Mouse (Mus musculus) kidney, embryonic 16.5 days (tissue): ENCODE results near the gene Gnai2. TPM values are rescaled to one million over a fixed set of nuclear protein-coding genes. Genes with fewer than 3 reads are reported as not detected.

Experiments
- ATAC-seq: fragments of 200-750 bp; cut with Nextera tagmentation; 2 replicates; pipeline ENCODE4 v1.8.0; 2017; ENCODE audit warnings: moderate TSS enrichment; ENCODE audit not compliant: low FRiP score, low TSS enrichment
- H3K27ac ChIP-seq: fragments of 300-500 bp; sonication (generic); 2 replicates; pipeline ENCODE4 v1.5.1; 2014; ENCODE audit warnings: low read length
- H3K27me3 ChIP-seq: fragments of 300-500 bp; sonication (generic); 2 replicates; pipeline ENCODE4 v1.6.1; 2014; ENCODE audit warnings: low read length, control low read depth, mixed read lengths; ENCODE audit not compliant: insufficient read depth
- H3K36me3 ChIP-seq: fragments of 300-500 bp; sonication (generic); 2 replicates; pipeline ENCODE4 v1.6.1; 2014; ENCODE audit warnings: low read length, control low read depth, mixed read lengths; ENCODE audit not compliant: insufficient read depth
- H3K4me1 ChIP-seq: fragments of 300-500 bp; sonication (generic); 2 replicates; pipeline ENCODE4 v1.6.1; 2014; ENCODE audit warnings: low read length, control low read depth, mixed read lengths; ENCODE audit not compliant: insufficient read depth
- H3K4me2 ChIP-seq: fragments of 300-500 bp; sonication (generic); replicated peaks from 2 replicates; pipeline ENCODE4 v1.6.1; 2014; ENCODE audit warnings: low read depth, low read length
- H3K4me3 ChIP-seq: fragments of 300-500 bp; sonication (generic); 2 replicates; pipeline ENCODE4 v1.5.1; 2014; ENCODE audit warnings: mild to moderate bottlenecking, low read length
- H3K9ac ChIP-seq: fragments of 300-500 bp; sonication (generic); replicated peaks from 2 replicates; pipeline ENCODE4 v1.6.1; 2014; ENCODE audit warnings: low read length
- H3K9me3 ChIP-seq: fragments of 300-500 bp; sonication (generic); 2 replicates; pipeline ENCODE4 v1.6.1; 2016; ENCODE audit warnings: low read length, control low read depth
- WGBS: fragments of 180-500 bp; shearing (Covaris S2); extraction: QIAGEN DNeasy Blood & Tissue Kit; methylation state at CpG from one replicate; pipeline ENCODE4 v1.1.7; 2014; 5-methylcytosine and 5-hydroxymethylcytosine counted together
- polyA plus RNA-seq: library from polyadenylated mRNA; unstranded; fragments of >200 nt; fragmentation: Nextera tagmentation; extraction: Ambion mirVana; gene quantifications from 2 replicates; pipeline ENCODE4 v1.2.1, GENCODE M21; 2015

The Gnai2 gene
- polyA plus RNA-seq, 1 experiment from 2014 or later = 447 TPM

GRCm38 (mm10) chr9:107660777-107661176, 25.6 kb upstream of the Gnai2 start:
- H3K36me3 ChIP-seq = no peaks in the 10 kb centered on the region
- WGBS = 49% methylated on average over 3 of the region's 3 CpGs
- H3K4me3 ChIP-seq = no peak overlapping the region
- H3K9ac ChIP-seq = no peak overlapping the region
- peaks cover 5% of the 10 kb centered on the region for H3K27me3 ChIP-seq
- ATAC-seq = no peak
- H3K4me1 ChIP-seq = peaks cover 11% of the 10 kb centered on the region
- no peaks in the 10 kb centered on the region for H3K9me3 ChIP-seq
- no peak overlapping the region for H3K4me2 ChIP-seq
- H3K27ac ChIP-seq = no peak overlapping the region

GRCm38 (mm10) chr9:107659961-107660360, 24.8 kb upstream of the Gnai2 start:
- no peak overlapping the region for H3K27ac ChIP-seq
- H3K36me3 ChIP-seq = no peaks in the 10 kb centered on the region
- no peak for ATAC-seq
- no peak overlapping the region for H3K9ac ChIP-seq
- no peak overlapping the region for H3K4me3 ChIP-seq
- peaks cover 11% of the 10 kb centered on the region for H3K4me1 ChIP-seq
- H3K27me3 ChIP-seq = no peaks in the 10 kb centered on the region
- H3K9me3 ChIP-seq = no peaks in the 10 kb centered on the region
- WGBS = 84% methylated on average over 3 of the region's 3 CpGs
- no peak overlapping the region for H3K4me2 ChIP-seq

GRCm38 (mm10) chr9:107659551-107659950, 24.4 kb upstream of the Gnai2 start:
- no peak overlapping the region for H3K4me2 ChIP-seq
- no peak overlapping the region for H3K27ac ChIP-seq
- no peaks in the 10 kb centered on the region for H3K36me3 ChIP-seq
- 80% methylated on average over 10 of the region's 10 CpGs for WGBS
- no peak overlapping the region for H3K4me3 ChIP-seq
- no peaks in the 10 kb centered on the region for H3K27me3 ChIP-seq
- H3K4me1 ChIP-seq = peaks cover 11% of the 10 kb centered on the region
- H3K9me3 ChIP-seq = no peaks in the 10 kb centered on the region
- no peak for ATAC-seq
- no peak overlapping the region for H3K9ac ChIP-seq

- H3K36me3 ChIP-seq = no peaks in the 10 kb centered on the region
- no peak overlapping the region for H3K4me3 ChIP-seq
- H3K4me1 ChIP-seq = peaks cover 2% of the 10 kb centered on the region; the same call in 1 of the 2 replicates
- no peaks in the 10 kb centered on the region for H3K9me3 ChIP-seq
- WGBS = 80% methylated on average over 6 of the region's 6 CpGs
- H3K4me2 ChIP-seq = no peak overlapping the region
- H3K27me3 ChIP-seq = no peaks in the 10 kb centered on the region
- no peak for ATAC-seq
- H3K27ac ChIP-seq = no peak overlapping the region
- no peak overlapping the region for H3K9ac ChIP-seq
Observed at GRCm38 (mm10) chr9:107658096-107658495, 22.9 kb upstream of the Gnai2 start.

GRCm38 (mm10) chr9:107657144-107657543, 22.0 kb upstream of the Gnai2 start:
- H3K27ac ChIP-seq = no peak overlapping the region
- H3K9ac ChIP-seq = no peak overlapping the region
- 92% methylated on average over 5 of the region's 5 CpGs for WGBS
- H3K36me3 ChIP-seq = no peaks in the 10 kb centered on the region
- H3K27me3 ChIP-seq = no peaks in the 10 kb centered on the region
- H3K4me3 ChIP-seq = no peak overlapping the region
- H3K4me2 ChIP-seq = no peak overlapping the region
- no peaks in the 10 kb centered on the region for H3K9me3 ChIP-seq
- no peaks in the 10 kb centered on the region for H3K4me1 ChIP-seq
- ATAC-seq = no peak

- Histone ChIP-seq H3K4me1 (peaks cover 6% of the 10 kb centered on the region; the same call in 1 of the 2 replicates), H3K36me3 (no peaks in the 10 kb centered on the region), H3K4me3 (no peak overlapping the region), H3K4me2 (no peak overlapping the region), H3K27me3 (no peaks in the 10 kb centered on the region), H3K9me3 (no peaks in the 10 kb centered on the region), H3K27ac (no peak overlapping the region), H3K9ac (no peak overlapping the region)
- no peak for ATAC-seq
- 78% methylated on average over 4 of the region's 4 CpGs for WGBS
Observed at GRCm38 (mm10) chr9:107654585-107654984, 19.4 kb upstream of the Gnai2 start.

GRCm38 (mm10) chr9:107653474-107653873, 18.3 kb upstream of the Gnai2 start:
- Histone ChIP-seq H3K27ac (no peak overlapping the region), H3K36me3 (no peaks in the 10 kb centered on the region), H3K4me2 (no peak overlapping the region), H3K4me1 (peaks cover 6% of the 10 kb centered on the region; the same call in 1 of the 2 replicates), H3K4me3 (no peak overlapping the region), H3K27me3 (no peaks in the 10 kb centered on the region), H3K9ac (no peak overlapping the region), H3K9me3 (no peaks in the 10 kb centered on the region)
- no peak for ATAC-seq
- WGBS = 88% methylated on average over 2 of the region's 2 CpGs

GRCm38 (mm10) chr9:107650708-107651481, 15.7 kb upstream of the Gnai2 start:
- no peak for ATAC-seq
- H3K9me3 ChIP-seq = no peaks in the 10 kb centered on the region
- WGBS = 38% methylated on average over 12 of the region's 12 CpGs
- H3K4me2 ChIP-seq = no peak overlapping the region
- no peak overlapping the region for H3K9ac ChIP-seq
- no peaks in the 10 kb centered on the region for H3K27me3 ChIP-seq
- H3K4me1 ChIP-seq = peaks cover 6% of the 10 kb centered on the region; the same call in 1 of the 2 replicates
- no peak overlapping the region for H3K4me3 ChIP-seq
- H3K36me3 ChIP-seq = no peaks in the 10 kb centered on the region
- H3K27ac ChIP-seq = no peak overlapping the region

GRCm38 (mm10) chr9:107650225-107650624, 15.1 kb upstream of the Gnai2 start:
- H3K27me3 ChIP-seq = no peaks in the 10 kb centered on the region
- H3K9ac ChIP-seq = no peak overlapping the region
- no peak overlapping the region for H3K4me3 ChIP-seq
- no peak overlapping the region for H3K27ac ChIP-seq
- WGBS = 55% methylated on average over 7 of the region's 7 CpGs
- H3K9me3 ChIP-seq = no peaks in the 10 kb centered on the region
- ATAC-seq = no peak
- H3K4me2 ChIP-seq = no peak overlapping the region
- no peaks in the 10 kb centered on the region for H3K36me3 ChIP-seq
- H3K4me1 ChIP-seq = peaks cover 8% of the 10 kb centered on the region

GRCm38 (mm10) chr9:107648767-107649166, 13.6 kb upstream of the Gnai2 start:
- 74% methylated on average over 3 of the region's 3 CpGs for WGBS
- Histone ChIP-seq H3K9me3 (no peaks in the 10 kb centered on the region), H3K36me3 (no peaks in the 10 kb centered on the region), H3K27me3 (no peaks in the 10 kb centered on the region), H3K4me1 (peaks cover 20% of the 10 kb centered on the region), H3K27ac (no peak overlapping the region), H3K9ac (no peak overlapping the region), H3K4me2 (no peak overlapping the region), H3K4me3 (no peak overlapping the region)
- no peak for ATAC-seq
